Mouse (Mus musculus): ENCODE results near the gene Ntm. TPM values are rescaled to one million over a fixed set of nuclear protein-coding genes. Genes with fewer than 3 reads are reported as not detected.

Ntm gene
- polyA plus RNA-seq, 1 experiment from 2014 or later: 264 TPM

GRCm38 (mm10) chr9:29534773-29535172 lies 428.2 kb downstream of the Ntm start:
- Histone ChIP-seq H3K4me2 (ENCODE audit: low read length) (no peak overlapping the region), H3K27ac (ENCODE audit: low read depth, low read length) (no peak overlapping the region), H3K9ac (ENCODE audit: low read depth, low read length) (no peak overlapping the region), H3K9me3 (ENCODE audit: control insufficient read depth, low read length) (no peaks in the 10 kb centered on the region), H3K36me3 (ENCODE audit: control insufficient read depth, insufficient read depth, low read length) (no peaks in the 10 kb centered on the region), H3K27me3 (replicated peaks; ENCODE audit: control insufficient read depth, insufficient read depth, low read length) (no peaks in the 10 kb centered on the region), H3K4me1 (ENCODE audit: control insufficient read depth, insufficient read depth, low read depth, low read length) (peaks cover 7% of the 10 kb centered on the region), H3K4me3 (ENCODE audit: low read length) (no peak overlapping the region)
- ATAC-seq: no peak
- 56% methylated on average over 6 of the region's 6 CpGs for WGBS

DNA sequence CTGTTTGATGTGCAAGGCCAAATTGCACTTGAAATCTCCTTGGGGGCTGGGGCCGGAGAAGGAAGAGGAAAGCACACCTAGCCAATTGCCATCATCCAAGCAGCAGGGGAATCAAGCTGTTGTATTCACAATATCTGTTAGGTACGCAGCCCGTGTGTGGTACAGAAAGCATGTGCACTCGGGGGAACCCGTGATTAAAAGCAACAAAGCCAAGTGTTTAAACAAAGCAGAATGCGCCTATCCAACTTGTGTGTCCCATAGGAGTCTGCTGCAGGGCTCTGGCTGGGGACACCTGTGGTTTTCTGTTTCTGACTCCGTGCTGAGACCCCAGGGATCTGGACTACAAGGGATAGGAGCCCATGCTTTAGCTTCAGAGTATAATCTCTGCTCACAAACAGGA lies 428.6 kb downstream of the Ntm start:
- Histone ChIP-seq H3K9ac (ENCODE audit: low read depth, low read length) (no peak overlapping the region), H3K27ac (ENCODE audit: low read depth, low read length) (no peak overlapping the region), H3K9me3 (ENCODE audit: control insufficient read depth, low read length) (no peaks in the 10 kb centered on the region), H3K4me1 (ENCODE audit: control insufficient read depth, insufficient read depth, low read depth, low read length) (peaks cover 7% of the 10 kb centered on the region), H3K4me3 (ENCODE audit: low read length) (no peak overlapping the region), H3K27me3 (replicated peaks; ENCODE audit: control insufficient read depth, insufficient read depth, low read length) (no peaks in the 10 kb centered on the region), H3K4me2 (ENCODE audit: low read length) (no peak overlapping the region), H3K36me3 (ENCODE audit: control insufficient read depth, insufficient read depth, low read length) (no peaks in the 10 kb centered on the region)
- WGBS: 41% methylated on average over 7 of the region's 7 CpGs
- no peak for ATAC-seq

DNA sequence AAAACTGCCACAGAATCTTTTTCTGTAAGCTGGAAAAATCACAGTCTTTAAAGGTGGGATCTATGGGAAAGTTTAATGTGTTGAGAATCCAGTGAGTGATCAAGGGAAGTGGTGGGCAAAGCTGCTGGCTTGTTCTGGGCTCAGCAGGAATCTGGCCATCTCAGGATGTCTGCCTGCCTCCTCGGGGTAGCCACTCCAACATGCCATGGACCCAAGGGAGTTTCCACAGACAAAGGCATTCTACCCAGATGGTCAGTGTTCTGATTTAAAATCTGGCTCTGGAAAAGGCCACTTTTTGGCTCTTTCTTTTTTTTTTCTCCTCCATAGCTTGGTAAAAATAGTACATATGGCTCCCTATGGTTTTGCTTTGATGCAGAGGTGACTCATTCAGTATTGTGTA lies 429.4 kb downstream of the Ntm start:
- H3K9me3 ChIP-seq (ENCODE audit: control insufficient read depth, low read length): no peaks in the 10 kb centered on the region
- H3K4me2 ChIP-seq (ENCODE audit: low read length): no peak overlapping the region
- ATAC-seq: no peak
- no peaks in the 10 kb centered on the region for H3K27me3 ChIP-seq (replicated peaks; ENCODE audit: control insufficient read depth, insufficient read depth, low read length)
- peaks cover 7% of the 10 kb centered on the region for H3K4me1 ChIP-seq (ENCODE audit: control insufficient read depth, insufficient read depth, low read depth, low read length)
- no peaks in the 10 kb centered on the region for H3K36me3 ChIP-seq (ENCODE audit: control insufficient read depth, insufficient read depth, low read length)
- H3K9ac ChIP-seq (ENCODE audit: low read depth, low read length): no peak overlapping the region
- H3K27ac ChIP-seq (ENCODE audit: low read depth, low read length): no peak overlapping the region
- 21% methylated on average over 1 of the region's 1 CpGs for WGBS
- H3K4me3 ChIP-seq (ENCODE audit: low read length): no peak overlapping the region

DNA sequence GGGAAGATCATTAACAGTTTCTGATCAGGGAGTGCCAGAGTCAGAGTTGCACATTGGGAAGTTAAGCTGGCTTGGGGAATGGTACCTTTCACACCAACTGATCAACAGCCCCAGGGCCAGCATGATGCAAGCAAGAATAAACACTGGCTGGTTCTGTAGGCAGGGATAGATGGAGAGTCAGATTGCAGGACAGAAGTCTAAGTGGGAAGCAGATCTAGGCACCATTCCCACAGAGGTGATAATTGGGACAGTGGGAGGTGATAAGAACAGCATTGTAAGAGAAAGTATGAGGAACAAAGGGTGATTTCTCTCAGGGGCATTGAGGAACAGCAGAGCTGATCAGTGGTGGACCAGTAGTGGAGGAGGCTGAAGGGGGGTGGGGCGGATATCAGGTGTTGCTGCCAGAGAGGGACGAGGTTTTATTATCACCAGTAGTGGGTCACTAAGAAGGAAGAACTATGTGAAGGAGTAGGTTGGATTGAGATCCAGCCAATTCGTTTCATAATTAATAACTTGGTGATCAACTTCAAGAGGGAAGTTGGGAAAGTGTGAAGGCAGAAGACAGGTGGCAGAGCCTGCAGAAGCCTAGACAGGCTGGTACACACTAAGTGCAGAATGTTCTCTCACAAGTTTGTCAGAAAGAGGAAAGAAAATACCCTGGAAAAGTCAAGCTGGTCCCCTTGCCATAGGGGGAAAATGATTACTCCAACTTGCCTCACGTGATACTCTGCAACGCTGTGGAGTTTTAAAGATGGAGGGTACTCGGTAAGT lies 431.6 kb downstream of the Ntm start:
- ATAC-seq: no peak
- H3K4me1 ChIP-seq (ENCODE audit: control insufficient read depth, insufficient read depth, low read depth, low read length): peaks cover 7% of the 10 kb centered on the region
- WGBS: 94% methylated on average over 6 of the region's 6 CpGs

DNA sequence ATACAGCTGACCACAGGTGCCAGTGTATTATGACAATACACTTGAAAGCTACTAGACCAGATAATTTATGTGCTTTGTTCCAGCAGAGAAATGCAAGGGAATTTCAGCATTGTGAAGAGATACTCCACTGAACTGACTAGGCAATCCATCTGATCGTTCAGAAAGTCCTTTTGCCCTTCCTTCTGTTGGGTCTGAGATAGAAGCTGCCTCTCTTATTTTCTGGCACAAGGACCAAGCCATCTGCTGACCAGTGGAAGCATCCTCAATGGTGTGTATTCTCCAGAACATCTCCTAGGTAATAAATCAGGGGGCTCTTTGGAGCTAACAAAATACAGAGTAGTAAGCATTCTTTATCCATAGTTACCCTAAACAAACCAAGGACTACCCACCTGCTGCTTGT lies 438.8 kb downstream of the Ntm start:
- WGBS: 48% methylated on average over 1 of the region's 1 CpGs
- Histone ChIP-seq H3K27ac (ENCODE audit: low read depth, low read length) (no peak overlapping the region), H3K4me2 (ENCODE audit: low read length) (no peak overlapping the region), H3K9ac (ENCODE audit: low read depth, low read length) (no peak overlapping the region), H3K27me3 (replicated peaks; ENCODE audit: control insufficient read depth, insufficient read depth, low read length) (no peaks in the 10 kb centered on the region), H3K4me3 (ENCODE audit: low read length) (no peak overlapping the region), H3K9me3 (ENCODE audit: control insufficient read depth, low read length) (no peaks in the 10 kb centered on the region; the same call in 1 of the 2 replicates), H3K36me3 (ENCODE audit: control insufficient read depth, insufficient read depth, low read length) (no peaks in the 10 kb centered on the region), H3K4me1 (ENCODE audit: control insufficient read depth, insufficient read depth, low read depth, low read length) (peaks cover 4% of the 10 kb centered on the region)
- ATAC-seq: no peak

More for the DNA sequence above, 431.6 kb downstream of the Ntm start:
- Histone ChIP-seq H3K4me3 (ENCODE audit: low read length) (no peak overlapping the region), H3K4me2 (ENCODE audit: low read length) (no peak overlapping the region), H3K27me3 (replicated peaks; ENCODE audit: control insufficient read depth, insufficient read depth, low read length) (no peaks in the 10 kb centered on the region), H3K9ac (ENCODE audit: low read depth, low read length) (no peak overlapping the region), H3K9me3 (ENCODE audit: control insufficient read depth, low read length) (no peaks in the 10 kb centered on the region), H3K36me3 (ENCODE audit: control insufficient read depth, insufficient read depth, low read length) (no peaks in the 10 kb centered on the region), H3K27ac (ENCODE audit: low read depth, low read length) (no peak overlapping the region)

DNA sequence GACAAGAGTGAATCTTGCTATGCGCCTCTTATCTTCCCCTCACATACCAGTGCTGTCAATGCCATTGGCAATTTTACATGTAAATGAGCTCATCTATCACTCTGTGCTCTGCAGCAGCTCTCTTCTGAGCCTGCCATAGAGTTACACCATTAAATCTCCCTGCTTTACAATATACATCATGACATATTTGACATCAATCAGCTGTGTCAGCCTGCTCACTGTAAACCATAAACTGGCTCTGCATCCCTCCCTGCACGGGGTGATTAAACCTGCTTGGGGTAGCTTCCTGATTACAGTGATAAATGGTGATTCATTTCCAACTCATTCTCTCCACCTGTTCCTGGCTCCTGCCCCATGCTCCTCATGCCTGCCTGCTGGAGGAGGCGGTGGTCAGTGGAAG lies 439.7 kb downstream of the Ntm start:
- Histone ChIP-seq H3K4me1 (ENCODE audit: control insufficient read depth, insufficient read depth, low read depth, low read length) (peaks cover 4% of the 10 kb centered on the region), H3K27ac (ENCODE audit: low read depth, low read length) (0 out of 2 replicates have a peak overlapping the region, but pooled peaks have one; percentile 13), H3K36me3 (ENCODE audit: control insufficient read depth, insufficient read depth, low read length) (no peaks in the 10 kb centered on the region), H3K4me2 (ENCODE audit: low read length) (no peak overlapping the region), H3K9ac (ENCODE audit: low read depth, low read length) (no peak overlapping the region), H3K27me3 (replicated peaks; ENCODE audit: control insufficient read depth, insufficient read depth, low read length) (no peaks in the 10 kb centered on the region), H3K9me3 (ENCODE audit: control insufficient read depth, low read length) (no peaks in the 10 kb centered on the region; the same call in 1 of the 2 replicates), H3K4me3 (ENCODE audit: low read length) (no peak overlapping the region)
- ATAC-seq: peak; percentile 87
- 52% methylated on average over 3 of the region's 3 CpGs for WGBS

DNA sequence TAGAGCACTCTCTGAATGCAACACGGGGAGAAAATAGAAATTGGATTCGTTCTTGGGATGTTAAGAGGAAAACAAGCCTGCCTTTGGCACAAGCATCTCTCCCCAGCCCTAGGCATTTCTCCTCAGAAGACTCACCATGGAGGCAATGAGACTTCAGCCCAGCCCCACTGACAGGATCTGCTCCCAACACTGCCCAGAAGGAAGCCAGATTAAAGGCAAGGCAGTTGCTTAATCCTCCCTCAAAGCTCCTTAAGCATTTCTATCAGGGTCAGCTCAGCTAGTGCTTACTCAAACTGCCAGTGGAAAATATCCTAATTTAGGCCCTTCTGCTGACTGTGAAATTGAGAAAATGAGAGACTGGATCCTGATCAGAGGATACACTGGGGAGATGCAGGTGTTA lies 443.8 kb downstream of the Ntm start:
- no peak for ATAC-seq

GRCm38 (mm10) chr9:29516688-29517087 lies 446.3 kb downstream of the Ntm start:
- Histone ChIP-seq H3K9ac (ENCODE audit: low read depth, low read length) (no peak overlapping the region), H3K4me1 (ENCODE audit: control insufficient read depth, insufficient read depth, low read depth, low read length) (peaks cover 7% of the 10 kb centered on the region), H3K4me3 (ENCODE audit: low read length) (no peak overlapping the region), H3K27ac (ENCODE audit: low read depth, low read length) (no peak overlapping the region), H3K27me3 (replicated peaks; ENCODE audit: control insufficient read depth, insufficient read depth, low read length) (no peaks in the 10 kb centered on the region), H3K9me3 (ENCODE audit: control insufficient read depth, low read length) (no peaks in the 10 kb centered on the region), H3K36me3 (ENCODE audit: control insufficient read depth, insufficient read depth, low read length) (no peaks in the 10 kb centered on the region), H3K4me2 (ENCODE audit: low read length) (no peak overlapping the region)
- ATAC-seq: peak; percentile 51; the same call in 1 of the 2 replicates
- 43% methylated on average over 2 of the region's 2 CpGs for WGBS

More for the DNA sequence above, 443.8 kb downstream of the Ntm start:
- peaks cover 10% of the 10 kb centered on the region for H3K4me1 ChIP-seq (ENCODE audit: control insufficient read depth, insufficient read depth, low read depth, low read length)
- H3K4me2 ChIP-seq (ENCODE audit: low read length): no peak overlapping the region
- no peak overlapping the region for H3K27ac ChIP-seq (ENCODE audit: low read depth, low read length)
- H3K4me3 ChIP-seq (ENCODE audit: low read length): no peak overlapping the region
- H3K9ac ChIP-seq (ENCODE audit: low read depth, low read length): no peak overlapping the region
- no peaks in the 10 kb centered on the region for H3K27me3 ChIP-seq (replicated peaks; ENCODE audit: control insufficient read depth, insufficient read depth, low read length)
- 58% methylated on average over 2 of the region's 2 CpGs for WGBS
- no peaks in the 10 kb centered on the region for H3K36me3 ChIP-seq (ENCODE audit: control insufficient read depth, insufficient read depth, low read length)
- no peaks in the 10 kb centered on the region for H3K9me3 ChIP-seq (ENCODE audit: control insufficient read depth, low read length)

- Histone ChIP-seq H3K4me3 (ENCODE audit: low read length) (no peak overlapping the region), H3K27me3 (replicated peaks; ENCODE audit: control insufficient read depth, insufficient read depth, low read length) (no peaks in the 10 kb centered on the region), H3K9ac (ENCODE audit: low read depth, low read length) (no peak overlapping the region), H3K27ac (ENCODE audit: low read depth, low read length) (no peak overlapping the region), H3K36me3 (ENCODE audit: control insufficient read depth, insufficient read depth, low read length) (no peaks in the 10 kb centered on the region), H3K9me3 (ENCODE audit: control insufficient read depth, low read length) (no peaks in the 10 kb centered on the region), H3K4me1 (ENCODE audit: control insufficient read depth, insufficient read depth, low read depth, low read length) (peaks cover 7% of the 10 kb centered on the region), H3K4me2 (ENCODE audit: low read length) (peak overlapping the region; percentile 28; the same call in 1 of the 2 replicates)
- peak; percentile 60; the same call in 1 of the 2 replicates for ATAC-seq
- 32% methylated on average over 17 of the region's 17 CpGs for WGBS
Measured at GRCm38 (mm10) chr9:29514588-29515356, 448.2 kb downstream of the Ntm start.
